Mouse (Mus musculus) olfactory bulb, adult 2 months (tissue): ENCODE results near the gene Hist1h1t.

Source experiments
- CTCF ChIP-seq: fragments of 200-500 bp; IDR thresholded peaks from 2 replicates; pipeline ENCODE4 v1.5.1; 2012; ENCODE audit warnings: low read depth, mild to moderate bottlenecking, low read length, moderate library complexity; ENCODE audit not compliant: insufficient read depth
- POLR2A ChIP-seq: fragments of 200-500 bp; IDR thresholded peaks from 2 replicates; pipeline ENCODE4 v1.6.1; 2012; ENCODE audit warnings: mild to moderate bottlenecking, low read depth, low read length, moderate library complexity; ENCODE audit not compliant: insufficient read depth

- TF ChIP-seq CTCF (no peak), POLR2A (no peak)
Measured at GRCm38 (mm10) chr13:23738041-23738440, 42.4 kb downstream of the Hist1h1t start.
